Mouse (Mus musculus): ENCODE data around the gene Arhgef5. TPM values are rescaled to one million over a fixed set of nuclear protein-coding genes. Genes with fewer than 3 reads are reported as not detected.

Gene Arhgef5
- polyA plus RNA-seq, 1 experiment: 4.2 TPM

- DNase-seq (ENCODE audit: extremely low spot score in 1 of 2, low spot score in 1 of 2): no peak
Measured at GRCm38 (mm10) chr6:43312961-43313656, 47.7 kb downstream of the Arhgef5 start.

- DNase-seq (ENCODE audit: extremely low spot score in 1 of 2, low spot score in 1 of 2): no peak
Measured at GRCm38 (mm10) chr6:43333479-43333878, 68.1 kb downstream of the Arhgef5 start.

- peak in 1 of 2 experiments; percentile 67 for DNase-seq (ENCODE audit: extremely low spot score in 1 of 2, low spot score in 1 of 2)
Measured at GRCm38 (mm10) chr6:43335619-43336234, 70.3 kb downstream of the Arhgef5 start.

- no peak for DNase-seq (ENCODE audit: extremely low spot score in 1 of 2, low spot score in 1 of 2)
Measured at GRCm38 (mm10) chr6:43337491-43337961, 72.1 kb downstream of the Arhgef5 start.

- no peak for DNase-seq (ENCODE audit: extremely low spot score in 1 of 2, low spot score in 1 of 2)
Measured at GRCm38 (mm10) chr6:43338804-43339203, 73.4 kb downstream of the Arhgef5 start.

Other genes starting within 250 kb of the Arhgef5 start
- gene Olfr441, start 159.2 kb upstream of the Arhgef5 start, polyA plus RNA-seq (2012; rRNA removed): 0.04 TPM in 1 of 2 replicates, not detected in the other
- 0.04 TPM in 1 of 2 replicates, not detected in the other for gene Olfr237-ps1, start 119.0 kb upstream of the Arhgef5 start, polyA plus RNA-seq (2012; rRNA removed)
- gene Olfr437, start 102.3 kb upstream of the Arhgef5 start, polyA plus RNA-seq (2012; rRNA removed): not detected in 2 replicates
- 0.02 TPM in 1 of 2 replicates, not detected in the other for gene Olfr13, start 93.4 kb upstream of the Arhgef5 start, polyA plus RNA-seq (2012; rRNA removed)
- not detected in 2 replicates for gene Olfr435, start 68.4 kb upstream of the Arhgef5 start, polyA plus RNA-seq (2012; rRNA removed)
- not detected in 2 replicates for gene Olfr434, start 52.6 kb upstream of the Arhgef5 start, polyA plus RNA-seq (2012; rRNA removed)
- not detected in 2 replicates for gene Olfr47, start 34.1 kb upstream of the Arhgef5 start, polyA plus RNA-seq (2012; rRNA removed)
- gene Nobox, start 44.0 kb downstream of the Arhgef5 start, polyA plus RNA-seq (2012; rRNA removed): 0.10 TPM in 1 of 2 replicates, not detected in the other